In genomic region chr15:98391903-98392187, GRCm38 (mm10) we compare ENCODE assay signal across 22 mouse cellular contexts. TPM values are rescaled to one million over a fixed set of nuclear protein-coding genes. Genes with fewer than 3 reads are reported as not detected.
DNase-seq lines count a peak whose midpoint lies in the region; ATAC-seq lines count a peak whose summit lies in the region.
"Had no signal": no experiment of that assay in that cellular context is flagged by ENCODE, and none has a peak within 500 bp of the region (broad histone marks: within the 10 kb centered on the region; RNA-seq: fewer than 3 reads in every experiment).

No protein-coding gene starts in this region.

- no peak overlapping the region for H3K9ac ChIP-seq in limb, embryonic 11.5 days (ENCODE audit: low read length)
- H3K9ac ChIP-seq: forebrain, embryonic 12.5 days; heart, embryonic 13.5 days; hindbrain, embryonic 14.5 days; limb, embryonic 13.5 days; neural tube, embryonic 15.5 days had no signal

- no peaks in the 10 kb centered on the region for H3K9me3 ChIP-seq in limb, embryonic 11.5 days (ENCODE audit: control insufficient read depth, low read length)
- H3K9me3 ChIP-seq: forebrain, embryonic 12.5 days; neural tube, embryonic 15.5 days had no signal

- WGBS in limb, embryonic 11.5 days: 37% methylated on average over 2 of the region's 2 CpGs

- H3K4me1 ChIP-seq in limb, embryonic 11.5 days (ENCODE audit: control insufficient read depth, insufficient read depth, low read length): no peaks in the 10 kb centered on the region
- H3K4me1 ChIP-seq: forebrain, embryonic 12.5 days; limb, embryonic 13.5 days; neural tube, embryonic 15.5 days had no signal

- peak; percentile 24 for DNase-seq in left cerebral cortex, postnatal 4 days
- DNase-seq in left cerebral cortex, postnatal 10 days (ENCODE audit: extremely low spot score in 1 of 2, low spot score in 2 of 2): no peak
- peak; percentile 59 for DNase-seq in NIH3T3 (ENCODE audit: low read depth)
- DNase-seq in adrenal gland, postnatal 10 days: peak; percentile 71
- peak; percentile 12 for DNase-seq in limb, embryonic 11.5 days (ENCODE audit: low spot score)
- DNase-seq in embryo, embryonic 10.5 days (ENCODE audit: low spot score): no peak
- no peak for DNase-seq in heart, adult 11 months
- DNase-seq: cerebellum, postnatal 36 days; kidney, adult 8-10 months; right cerebral cortex, postnatal 25 days had no signal

- intact Hi-C loops in left cerebral cortex, postnatal 4 days (cut with DNase I): loop anchor here (10.0 kb wide), 1 partner anchor 207 kb away; no protein-coding TSS in a partner anchor
- intact Hi-C loops in left cerebral cortex, postnatal 10 days (cut with DNase I): loop anchor here (10.0 kb wide), 1 partner anchor 287 kb away; no protein-coding TSS in a partner anchor

- H3K27ac ChIP-seq in limb, embryonic 11.5 days (replicated peaks; ENCODE audit: low read depth, low read length): no peak overlapping the region
- H3K27ac ChIP-seq: forebrain, embryonic 12.5 days; heart, embryonic 13.5 days; hindbrain, embryonic 14.5 days; limb, embryonic 13.5 days; neural tube, embryonic 15.5 days had no signal

- H3K36me3 ChIP-seq in limb, embryonic 11.5 days (ENCODE audit: control insufficient read depth, insufficient read depth, low read length): no peaks in the 10 kb centered on the region
- H3K36me3 ChIP-seq: forebrain, embryonic 12.5 days; heart, embryonic 13.5 days; limb, embryonic 13.5 days; neural tube, embryonic 15.5 days had no signal

- ATAC-seq in limb, embryonic 11.5 days (ENCODE audit: insufficient number of reproducible peaks, low FRiP score, low TSS enrichment, low read depth): no peak

- no peak overlapping the region for H3K4me3 ChIP-seq in limb, embryonic 11.5 days (ENCODE audit: low read depth, low read length)
- H3K4me3 ChIP-seq: forebrain, embryonic 12.5 days; heart, embryonic 13.5 days; limb, embryonic 13.5 days; neural tube, embryonic 15.5 days had no signal

- no peak overlapping the region for H3K4me2 ChIP-seq in limb, embryonic 11.5 days (ENCODE audit: low read depth, severe bottlenecking)
- H3K4me2 ChIP-seq: forebrain, embryonic 12.5 days; heart, embryonic 13.5 days; hindbrain, embryonic 14.5 days; limb, embryonic 13.5 days; neural tube, embryonic 15.5 days had no signal

- H3K27me3 ChIP-seq in limb, embryonic 11.5 days (ENCODE audit: control insufficient read depth, insufficient read depth, low read length): no peaks in the 10 kb centered on the region
- H3K27me3 ChIP-seq: forebrain, embryonic 12.5 days; heart, embryonic 13.5 days; limb, embryonic 13.5 days; neural tube, embryonic 15.5 days had no signal

RNA-seq across cellular contexts. Expression of gene Olfr283, which starts 11.1 kb away (rescaled TPM):
- total RNA-seq in left cerebral cortex, postnatal 4 days (2021): not detected
- not detected for total RNA-seq in left cerebral cortex, postnatal 10 days (2021)
- total RNA-seq in adrenal gland, postnatal 10 days (2021): not detected
- polyA plus RNA-seq in limb, embryonic 11.5 days (2014; fragmentation: Nextera tagmentation; extraction: Ambion mirVana): not detected in 2 replicates
- total RNA-seq: gastrocnemius, adult 8-10 months; layer of hippocampus, postnatal 25 days; megakaryocyte progenitor cell, adult 5-6 weeks; monocyte, adult 5-6 weeks had no signal
- polyA plus RNA-seq: brain, embryonic 14.5 days; embryonic facial prominence, embryonic 14.5 days; heart, embryonic 13.5 days; hindbrain, embryonic 14.5 days; limb, embryonic 13.5 days; neural tube, embryonic 15.5 days; stomach, embryonic 14.5 days had no signal

RNA-seq across cellular contexts. Expression of gene Olfr282, which starts 39.2 kb away (rescaled TPM):
- total RNA-seq in left cerebral cortex, postnatal 4 days (2021): not detected
- total RNA-seq in left cerebral cortex, postnatal 10 days (2021): not detected
- not detected for total RNA-seq in adrenal gland, postnatal 10 days (2021)
- not detected in 2 replicates for polyA plus RNA-seq in limb, embryonic 11.5 days (2014; fragmentation: Nextera tagmentation; extraction: Ambion mirVana)
- total RNA-seq: gastrocnemius, adult 8-10 months; layer of hippocampus, postnatal 25 days; megakaryocyte progenitor cell, adult 5-6 weeks; monocyte, adult 5-6 weeks had no signal
- polyA plus RNA-seq: brain, embryonic 14.5 days; embryonic facial prominence, embryonic 14.5 days; forebrain, embryonic 12.5 days; heart, embryonic 13.5 days; hindbrain, embryonic 14.5 days; limb, embryonic 13.5 days; neural tube, embryonic 15.5 days; stomach, embryonic 14.5 days had no signal

RNA-seq across cellular contexts. Expression of gene Olfr284, which starts 51.1 kb away (rescaled TPM):
- not detected for total RNA-seq in left cerebral cortex, postnatal 4 days (2021)
- not detected for total RNA-seq in left cerebral cortex, postnatal 10 days (2021)
- total RNA-seq in adrenal gland, postnatal 10 days (2021): not detected
- not detected in 2 replicates for polyA plus RNA-seq in limb, embryonic 11.5 days (2014; fragmentation: Nextera tagmentation; extraction: Ambion mirVana)
- total RNA-seq: gastrocnemius, adult 8-10 months; layer of hippocampus, postnatal 25 days; megakaryocyte progenitor cell, adult 5-6 weeks; monocyte, adult 5-6 weeks had no signal
- polyA plus RNA-seq: brain, embryonic 14.5 days; forebrain, embryonic 12.5 days; heart, embryonic 13.5 days; hindbrain, embryonic 14.5 days; limb, embryonic 13.5 days; neural tube, embryonic 15.5 days; stomach, embryonic 14.5 days had no signal

Comparison
In these comparisons a context has a peak if more than half of its experiments do, and no peak if none do; other contexts are left out.
1. DNase-seq: peak in left cerebral cortex, postnatal 4 days (single experiment), NIH3T3 (single experiment), adrenal gland, postnatal 10 days (single experiment) and limb, embryonic 11.5 days (single experiment); none in left cerebral cortex, postnatal 10 days (0 of 2), embryo, embryonic 10.5 days (single experiment) and heart, adult 11 months (single experiment).